Mouse (Mus musculus) G1E (cell line): Measurements from ENCODE around the gene Zfand6. TPM values are rescaled to one million over a fixed set of nuclear protein-coding genes. Genes with fewer than 3 reads are reported as not detected.

Source experiments
- ATAC-seq: 2 replicates; pipeline ENCODE4 v1.8.0; 2016; ENCODE audit warnings: mild to moderate bottlenecking; ENCODE audit not compliant: insufficient number of reproducible peaks, poor library complexity, low FRiP score, severe bottlenecking; ENCODE audit errors: extremely low read depth
- DNase-seq: peaks from one replicate; pipeline ENCODE4 v3.0.0; 2012; ENCODE audit warnings: low spot score
- H3K27me3 ChIP-seq: 2 replicates; pipeline ENCODE4 v1.6.1; 2012; ENCODE audit warnings: mild to moderate bottlenecking, low read length, inconsistent platforms; ENCODE audit not compliant: insufficient read depth
- H3K36me3 ChIP-seq: replicated peaks from 2 replicates; pipeline ENCODE3; 2012; ENCODE audit warnings: mild to moderate bottlenecking, inconsistent platforms
- H3K4me1 ChIP-seq: 2 replicates; pipeline ENCODE4 v1.6.1; 2012; ENCODE audit warnings: low read depth, low read length, inconsistent platforms, mixed read lengths; ENCODE audit not compliant: insufficient read depth
- H3K4me3 ChIP-seq: 2 replicates; pipeline ENCODE4 v1.5.1; 2012; ENCODE audit warnings: low read depth, mild to moderate bottlenecking, inconsistent platforms, low read length, moderate library complexity, mixed read lengths
- H3K9me3 ChIP-seq: replicated peaks from 2 replicates; pipeline ENCODE4 v1.6.1; 2012; ENCODE audit warnings: inconsistent platforms
- CTCF ChIP-seq: IDR thresholded peaks from 2 replicates; pipeline ENCODE4 v1.5.1; 2012; ENCODE audit warnings: low read depth, low read length, inconsistent platforms, mixed read lengths
- GATA1 ChIP-seq: IDR thresholded peaks from 2 replicates; pipeline ENCODE4 v1.6.1; 2012; ENCODE audit warnings: borderline replicate concordance, low read length, inconsistent platforms, mixed read lengths
- GATA2 ChIP-seq: IDR thresholded peaks from 2 replicates; pipeline ENCODE4 v1.6.1; 2012; ENCODE audit warnings: low read depth, low read length, inconsistent platforms, borderline replicate concordance
- POLR2AphosphoS5 ChIP-seq: IDR thresholded peaks from 2 replicates; pipeline ENCODE4 v1.6.1; 2012; ENCODE audit warnings: low read depth, low read length, inconsistent platforms; ENCODE audit not compliant: insufficient replicate concordance
- TAL1 ChIP-seq: conservative IDR thresholded peaks from 2 replicates; pipeline ENCODE4 v1.6.1; 2012; ENCODE audit warnings: low read depth, low read length, inconsistent platforms, mixed read lengths
- polyA plus RNA-seq: library from polyadenylated mRNA; stranded (reverse); fragments of >175 nt; gene quantifications from 2 replicates; pipeline ENCODE4 v1.2.3, GENCODE M21; 2012
- total RNA-seq, 2 experiments: library from RNA; stranded (forward) in 1 of 2; stranded (reverse) in 1 of 2; fragments of 200-1000 nt in 1 of 2; fragments of >200 nt in 1 of 2; fragmentation: Nextera tagmentation in 1 of 2; gene quantifications; 2 replicates each; pipeline ENCODE4 v1.2.3; 2014 to 2017

Zfand6 gene
- total and polyA plus RNA-seq, 3 experiments: 23.1 to 164 (median 106) TPM

DNA sequence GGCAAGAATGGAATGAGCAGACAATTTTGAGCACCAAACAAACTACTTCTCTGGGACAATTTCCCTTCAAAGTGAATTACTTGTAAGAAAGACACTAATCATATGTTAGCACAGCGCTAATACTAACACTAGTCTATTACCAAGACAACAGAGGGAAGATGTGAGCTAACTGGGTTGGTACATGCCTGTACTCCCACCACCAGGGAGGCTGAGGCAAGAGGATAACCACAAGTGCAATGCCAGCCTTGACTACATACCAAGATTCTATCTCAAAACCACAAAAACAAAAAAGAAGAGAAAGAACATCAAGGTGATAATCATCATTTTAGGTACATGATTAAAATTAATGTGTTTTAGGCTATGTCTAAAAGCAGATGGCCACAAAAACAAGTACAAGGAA is 8.2 kb downstream of the Zfand6 start:
- H3K36me3 ChIP-seq: no peaks in the 10 kb centered on the region
- H3K9me3 ChIP-seq: no peaks in the 10 kb centered on the region
- DNase-seq: no peak
- TF ChIP-seq CTCF (no peak), POLR2AphosphoS5 (no peak), GATA2 (no peak), TAL1 (no peak), GATA1 (no peak)
- H3K27me3 ChIP-seq: no peaks in the 10 kb centered on the region
- 0 out of 2 replicates have a peak, but pooled peaks have one; percentile 35 for ATAC-seq
- H3K4me1 ChIP-seq: peaks cover 42% of the 10 kb centered on the region
- H3K4me3 ChIP-seq: no peak overlapping the region

DNA sequence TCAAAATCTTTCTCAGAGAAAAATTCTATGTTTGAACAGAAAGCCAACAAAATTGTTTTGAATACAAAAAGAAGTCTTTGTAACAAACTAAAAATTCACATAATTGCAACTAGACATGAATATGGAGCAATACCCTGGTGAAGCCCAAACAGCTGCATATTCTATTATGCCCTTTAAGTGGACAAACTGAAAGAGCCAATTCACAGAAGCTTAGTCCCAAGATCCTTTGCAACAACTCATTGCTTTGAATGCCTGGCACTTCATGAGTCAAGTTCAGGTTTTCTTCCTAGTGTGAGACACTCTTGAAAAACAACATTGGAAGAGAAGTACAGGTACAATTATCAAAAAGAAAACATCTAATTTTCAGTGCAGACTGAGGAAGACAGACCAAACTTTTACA is 8.8 kb downstream of the Zfand6 start:
- Histone ChIP-seq H3K4me3 (no peak overlapping the region), H3K36me3 (no peaks in the 10 kb centered on the region), H3K4me1 (peaks cover 39% of the 10 kb centered on the region), H3K9me3 (no peaks in the 10 kb centered on the region), H3K27me3 (no peaks in the 10 kb centered on the region)
- no peak for DNase-seq
- ATAC-seq: no peak
- no peak for TF ChIP-seq GATA2

- no peaks in the 10 kb centered on the region for H3K36me3 ChIP-seq
- DNase-seq (no peak), ATAC-seq (no peak)
- no peaks in the 10 kb centered on the region for H3K9me3 ChIP-seq
- peak overlapping the region; percentile 25; the same call in 1 of the 2 replicates for H3K4me3 ChIP-seq
- TF ChIP-seq POLR2AphosphoS5: no peak
- no peak for TF ChIP-seq CTCF
- no peak for TF ChIP-seq GATA1
- TF ChIP-seq TAL1: no peak
- no peak for TF ChIP-seq GATA2
- no peaks in the 10 kb centered on the region for H3K27me3 ChIP-seq
- peaks cover 39% of the 10 kb centered on the region for H3K4me1 ChIP-seq
Observed at GRCm38 (mm10) chr7:84680092-84680491, 9.7 kb downstream of the Zfand6 start.

DNA sequence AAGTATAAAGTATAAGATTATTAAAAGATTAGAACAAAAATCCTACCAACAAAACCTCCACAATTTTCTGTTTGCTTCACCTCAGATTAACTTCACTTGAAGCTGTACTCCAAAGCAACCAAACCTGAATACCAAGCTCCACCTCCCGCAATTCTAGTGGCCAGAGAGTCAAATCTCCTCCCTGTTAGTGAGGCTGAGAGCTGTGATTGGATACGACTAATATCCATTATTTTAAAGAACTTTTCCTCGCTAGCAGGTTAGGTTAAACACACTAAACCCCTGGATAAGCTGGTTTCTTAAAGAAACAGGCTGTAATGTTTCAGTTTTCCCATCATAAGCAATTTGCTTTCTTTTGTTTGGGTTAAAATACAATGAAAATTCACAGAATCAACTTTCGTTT is 10.5 kb downstream of the Zfand6 start:
- no peaks in the 10 kb centered on the region for H3K36me3 ChIP-seq
- peak; percentile 40 for DNase-seq
- no peaks in the 10 kb centered on the region for H3K27me3 ChIP-seq
- peaks cover 38% of the 10 kb centered on the region for H3K4me1 ChIP-seq
- TF ChIP-seq POLR2AphosphoS5: no peak
- no peak for TF ChIP-seq GATA1
- no peak for TF ChIP-seq GATA2
- no peak for TF ChIP-seq CTCF
- TF ChIP-seq TAL1: no peak
- peak; percentile 97 for ATAC-seq
- H3K4me3 ChIP-seq: peak overlapping the region; percentile 53; the same call in 1 of the 2 replicates
- no peaks in the 10 kb centered on the region for H3K9me3 ChIP-seq

DNA sequence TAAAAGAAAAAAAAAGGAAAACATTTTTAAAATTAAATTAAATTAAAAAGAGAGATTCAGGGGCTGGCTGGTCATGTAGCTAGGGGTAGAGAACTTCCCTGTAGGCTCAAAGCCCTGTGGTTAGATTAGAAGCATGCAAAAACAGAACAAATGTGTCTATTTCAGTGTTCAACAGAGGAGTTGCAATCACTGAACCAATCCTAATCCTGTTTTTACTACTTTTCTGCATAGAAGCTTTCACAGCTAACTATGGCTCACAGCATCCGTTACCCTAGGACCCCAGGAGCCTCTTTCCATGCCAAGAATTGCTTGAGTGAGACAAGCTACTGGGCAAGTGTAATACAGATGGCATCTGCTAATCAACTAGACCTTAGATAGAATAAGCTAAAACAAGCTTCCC is 16.7 kb downstream of the Zfand6 start:
- TF ChIP-seq GATA2 (no peak), CTCF (no peak), GATA1 (no peak), TAL1 (no peak), POLR2AphosphoS5 (no peak)

GRCm38 (mm10) chr7:84669554-84670152 is 20.1 kb downstream of the Zfand6 start:
- ATAC-seq (no peak), DNase-seq (no peak)
- Histone ChIP-seq H3K27me3 (no peaks in the 10 kb centered on the region), H3K4me3 (no peak overlapping the region), H3K4me1 (peaks cover 9% of the 10 kb centered on the region), H3K9me3 (0 out of 2 replicates have a peak, but pooled peaks cover 4% of the 10 kb centered on the region), H3K36me3 (peaks cover 2% of the 10 kb centered on the region)
- no peak for TF ChIP-seq TAL1
- no peak for TF ChIP-seq GATA2
- no peak for TF ChIP-seq POLR2AphosphoS5
- TF ChIP-seq CTCF: no peak
- TF ChIP-seq GATA1: no peak

More for the DNA sequence above, 16.7 kb downstream of the Zfand6 start:
- Histone ChIP-seq H3K9me3 (0 out of 2 replicates have a peak, but pooled peaks cover 4% of the 10 kb centered on the region), H3K4me3 (no peak overlapping the region), H3K27me3 (no peaks in the 10 kb centered on the region), H3K36me3 (peaks cover 2% of the 10 kb centered on the region), H3K4me1 (peaks cover 11% of the 10 kb centered on the region)
- no peak for DNase-seq
- no peak for ATAC-seq

DNA sequence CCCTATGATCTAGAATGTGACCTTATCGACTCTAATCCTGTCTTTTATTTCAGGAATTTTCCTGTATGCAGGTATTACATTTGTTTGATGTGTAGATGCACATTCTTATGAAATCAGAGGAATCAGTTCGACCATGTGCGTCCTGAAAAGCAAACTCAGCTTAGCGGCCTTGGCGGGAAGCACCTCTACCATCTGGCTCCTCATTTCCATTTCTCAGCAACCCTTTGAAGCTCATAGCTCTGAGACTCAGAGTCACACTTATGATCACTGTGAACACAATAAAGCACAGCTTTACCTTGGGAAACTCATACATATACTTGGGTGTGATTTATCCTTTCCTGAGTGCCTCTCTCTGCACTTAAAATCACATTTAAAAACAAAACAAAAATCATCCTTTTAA is 21.8 kb downstream of the Zfand6 start:
- H3K9me3 ChIP-seq: 0 out of 2 replicates have a peak, but pooled peaks cover 4% of the 10 kb centered on the region
- TF ChIP-seq GATA1: no peak
- no peak for TF ChIP-seq CTCF
- no peak for TF ChIP-seq TAL1
- no peak for TF ChIP-seq GATA2
- TF ChIP-seq POLR2AphosphoS5: no peak
- no peak for DNase-seq

More for the DNA sequence above, 21.8 kb downstream of the Zfand6 start:
- Histone ChIP-seq H3K4me1 (peaks cover 6% of the 10 kb centered on the region), H3K36me3 (peaks cover 6% of the 10 kb centered on the region), H3K27me3 (no peaks in the 10 kb centered on the region), H3K4me3 (no peak overlapping the region)
- no peak for ATAC-seq
